ENCODE assay signal across 25 mouse cellular contexts in genomic region chr13:11891739-11892138, GRCm38 (mm10).
DNase-seq lines count a peak whose midpoint lies in the region; ATAC-seq and TF ChIP-seq lines count a peak whose summit lies in the region.
"Had no signal": no experiment of that assay in that cellular context is flagged by ENCODE, and none has a peak within 500 bp of the region (broad histone marks: within the 10 kb centered on the region; RNA-seq: fewer than 3 reads in every experiment).

No protein-coding gene starts in this region.

- no peak for DNase-seq in cerebellum, postnatal 4 days (ENCODE audit: low spot score in 2 of 2)
- DNase-seq in cerebellum, adult 2 months: peak; percentile 65 to 82
- DNase-seq in cerebellum, postnatal 25 days: peak; percentile 59 to 79
- no peak for DNase-seq in kidney, postnatal 10 days
- DNase-seq: adrenal gland, adult 8-10 months; gastrocnemius, postnatal 10 days; heart, adult 18-20 months; kidney, adult 11 months; liver, embryonic 13.5 days; lung, adult 2 months; lung, postnatal 14 days; right cerebral cortex, postnatal 14 days; spleen, adult 18-20 months had no signal

- no peak for TF ChIP-seq POLR2A in cerebellum, adult 2 months (IDR thresholded peaks at IDR 0.05; ENCODE audit: borderline replicate concordance, insufficient read depth, low read length)

- no peak overlapping the region for H3K27ac ChIP-seq in hindbrain, embryonic 15.5 days (replicated peaks)
- no peak overlapping the region for H3K27ac ChIP-seq in hindbrain, embryonic 12.5 days
- 0 out of 2 replicates have a peak overlapping the region, but pooled peaks have one; percentile 37 for H3K27ac ChIP-seq in cerebellum, adult 2 months (ENCODE audit: insufficient read depth, low read length)
- H3K27ac ChIP-seq: embryonic facial prominence, embryonic 12.5 days; forebrain, embryonic 12.5 days; heart, embryonic 15.5 days; kidney, postnatal 0 days; liver, embryonic 13.5 days; midbrain, embryonic 12.5 days; neural tube, embryonic 12.5 days had no signal

- no peak overlapping the region for H3K4me3 ChIP-seq in hindbrain, embryonic 15.5 days
- H3K4me3 ChIP-seq in hindbrain, embryonic 12.5 days: no peak overlapping the region
- no peak overlapping the region for H3K4me3 ChIP-seq in cerebellum, adult 2 months (replicated peaks; ENCODE audit: insufficient read depth, low read depth, low read length)
- H3K4me3 ChIP-seq: embryonic facial prominence, embryonic 12.5 days; erythroblast, embryonic 14.5 days; forebrain, embryonic 12.5 days; heart, embryonic 15.5 days; liver, embryonic 13.5 days; midbrain, embryonic 12.5 days; neural tube, embryonic 12.5 days had no signal

- no peaks in the 10 kb centered on the region for H3K4me1 ChIP-seq in hindbrain, embryonic 15.5 days (replicated peaks)
- no peaks in the 10 kb centered on the region for H3K4me1 ChIP-seq in hindbrain, embryonic 12.5 days
- peaks cover 4% of the 10 kb centered on the region for H3K4me1 ChIP-seq in cerebellum, adult 2 months (ENCODE audit: control insufficient read depth, insufficient read depth, low read length)
- H3K4me1 ChIP-seq: embryonic facial prominence, embryonic 12.5 days; forebrain, embryonic 12.5 days; heart, embryonic 15.5 days; liver, embryonic 13.5 days; midbrain, embryonic 12.5 days; neural tube, embryonic 12.5 days had no signal

- peak; percentile 26; the same call in 1 of the 2 replicates for TF ChIP-seq CTCF in cerebellum, adult 2 months (IDR thresholded peaks at IDR 0.05; ENCODE audit: borderline replicate concordance, insufficient read depth, low read depth, low read length)

- H3K27me3 ChIP-seq in hindbrain, embryonic 15.5 days: no peaks in the 10 kb centered on the region
- H3K27me3 ChIP-seq in hindbrain, embryonic 12.5 days: no peaks in the 10 kb centered on the region
- no peaks in the 10 kb centered on the region for H3K27me3 ChIP-seq in cerebellum, adult 2 months (ENCODE audit: control insufficient read depth, insufficient read depth, low read length)
- H3K27me3 ChIP-seq: embryonic facial prominence, embryonic 12.5 days; forebrain, embryonic 12.5 days; heart, embryonic 15.5 days; liver, embryonic 13.5 days; midbrain, embryonic 12.5 days; neural tube, embryonic 12.5 days had no signal

- H3K9me3 ChIP-seq in hindbrain, embryonic 15.5 days: no peaks in the 10 kb centered on the region
- no peaks in the 10 kb centered on the region for H3K9me3 ChIP-seq in hindbrain, embryonic 12.5 days (replicated peaks)
- H3K9me3 ChIP-seq: embryonic facial prominence, embryonic 12.5 days; forebrain, embryonic 12.5 days; heart, embryonic 15.5 days; liver, embryonic 13.5 days; midbrain, embryonic 12.5 days; neural tube, embryonic 12.5 days had no signal

- 93% methylated on average over 3 of the region's 3 CpGs for WGBS in hindbrain, embryonic 15.5 days
- WGBS in hindbrain, embryonic 12.5 days: 93% methylated on average over 3 of the region's 3 CpGs
- WGBS in cerebellum, adult 2 months: 22% methylated on average over 3 of the region's 3 CpGs

- no peak overlapping the region for H3K9ac ChIP-seq in hindbrain, embryonic 15.5 days
- no peak overlapping the region for H3K9ac ChIP-seq in hindbrain, embryonic 12.5 days
- H3K9ac ChIP-seq: embryonic facial prominence, embryonic 12.5 days; forebrain, embryonic 12.5 days; heart, embryonic 15.5 days; liver, embryonic 13.5 days; midbrain, embryonic 12.5 days; neural tube, embryonic 12.5 days had no signal

- no peaks in the 10 kb centered on the region for H3K36me3 ChIP-seq in hindbrain, embryonic 15.5 days
- no peaks in the 10 kb centered on the region for H3K36me3 ChIP-seq in hindbrain, embryonic 12.5 days
- H3K36me3 ChIP-seq: embryonic facial prominence, embryonic 12.5 days; forebrain, embryonic 12.5 days; heart, embryonic 15.5 days; liver, embryonic 13.5 days; midbrain, embryonic 12.5 days; neural tube, embryonic 12.5 days had no signal

- peak; percentile 90 for ATAC-seq in cerebellum, adult (ENCODE audit: insufficient number of reproducible peaks, low FRiP score, low TSS enrichment)
- peak; percentile 27 for ATAC-seq in hindbrain, embryonic 15.5 days (ENCODE audit: low FRiP score, low read depth)
- no peak for ATAC-seq in hindbrain, embryonic 12.5 days (ENCODE audit: low FRiP score)
- no peak for ATAC-seq in megakaryocyte, adult 5-6 weeks (ENCODE audit: poor library complexity, severe bottlenecking)
- ATAC-seq: activated CD4-positive, CD25-positive, alpha-beta regulatory T cell, adult 4 months had no signal

- no peak overlapping the region for H3K4me2 ChIP-seq in hindbrain, embryonic 15.5 days
- H3K4me2 ChIP-seq in hindbrain, embryonic 12.5 days (replicated peaks): no peak overlapping the region
- H3K4me2 ChIP-seq: embryonic facial prominence, embryonic 12.5 days; forebrain, embryonic 12.5 days; heart, embryonic 15.5 days; liver, embryonic 13.5 days; midbrain, embryonic 12.5 days; neural tube, embryonic 12.5 days had no signal

Comparison
In these comparisons a context has a peak if more than half of its experiments do, and no peak if none do; other contexts are left out.
1. ATAC-seq: peak in cerebellum, adult (single experiment) and hindbrain, embryonic 15.5 days (single experiment); none in hindbrain, embryonic 12.5 days (single experiment) and megakaryocyte, adult 5-6 weeks (single experiment).
2. DNase-seq: peak in cerebellum, adult 2 months (2 of 2) and cerebellum, postnatal 25 days (2 of 2); none in cerebellum, postnatal 4 days (0 of 2) and kidney, postnatal 10 days (single experiment).